In the genomic region with DNA sequence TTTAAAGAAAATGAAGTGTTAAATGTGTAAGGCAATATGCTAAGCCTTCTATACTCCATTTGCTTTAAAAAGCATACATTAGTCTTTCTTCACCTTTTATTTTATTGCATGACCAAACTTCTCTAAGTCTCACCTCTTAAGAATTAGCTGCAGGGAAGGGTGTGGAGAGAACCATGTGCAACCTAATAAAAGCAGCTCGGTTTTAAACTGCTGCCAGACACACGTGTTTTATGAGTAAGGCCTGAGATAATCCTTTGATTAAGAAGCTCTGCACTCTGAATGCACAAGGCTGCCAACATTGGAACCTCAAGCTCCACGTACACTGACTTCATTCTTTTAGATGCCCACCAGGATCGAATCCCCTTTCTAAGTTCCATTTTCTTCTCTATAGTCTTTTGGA, we compare ENCODE assay signal across 20 mouse cellular contexts.
DNase-seq lines count a peak whose midpoint lies in the region; ATAC-seq lines count a peak whose summit lies in the region.
"Had no signal": no experiment of that assay in that cellular context is flagged by ENCODE, and none has a peak within 500 bp of the region (broad histone marks: within the 10 kb centered on the region; RNA-seq: fewer than 3 reads in every experiment).

No protein-coding gene starts in this region.

- H3K9ac ChIP-seq in heart, embryonic 15.5 days, result no peak overlapping the region
- no peak overlapping the region for H3K9ac ChIP-seq in stomach, embryonic 16.5 days (ENCODE audit: low read length)
- H3K9ac ChIP-seq: embryonic facial prominence, embryonic 12.5 days; hindbrain, embryonic 12.5 days; kidney, embryonic 15.5 days; limb, embryonic 12.5 days; liver, embryonic 13.5 days; lung, embryonic 14.5 days; midbrain, embryonic 12.5 days; neural tube, embryonic 15.5 days had no signal

- WGBS in heart, embryonic 15.5 days, result 38% methylated on average over 4 of the region's 4 CpGs
- 47% methylated on average over 4 of the region's 4 CpGs for WGBS in stomach, embryonic 16.5 days

- 0 out of 2 replicates have a peak overlapping the region, but pooled peaks have one; percentile 19 for H3K27ac ChIP-seq in heart, embryonic 15.5 days
- H3K27ac ChIP-seq in stomach, embryonic 16.5 days (ENCODE audit: low read length), result no peak overlapping the region; the same call in 1 of the 2 replicates
- H3K27ac ChIP-seq: embryonic facial prominence, embryonic 12.5 days; hindbrain, embryonic 12.5 days; liver, embryonic 13.5 days; midbrain, embryonic 12.5 days; neural tube, embryonic 15.5 days had no signal

- no peak for DNase-seq in heart, postnatal 36 days
- DNase-seq in MN1 (ENCODE audit: low spot score), result peak; percentile 15
- peak; percentile 65 for DNase-seq in fat pad, adult 2 months (ENCODE audit: extremely low read depth, low read depth, low spot score)
- DNase-seq in neural tube, embryonic 10.5 days (ENCODE audit: extremely low spot score, low spot score), result no peak
- DNase-seq: B cell, adult 2 months; cerebellum, adult 9-11 months; gastrocnemius, postnatal 36 days; liver, embryonic 13.5 days; lung, embryonic 14.5 days; thymus, adult 2 months had no signal

- no peaks in the 10 kb centered on the region; the same call in 1 of the 2 replicates for H3K36me3 ChIP-seq in heart, embryonic 15.5 days
- H3K36me3 ChIP-seq in stomach, embryonic 16.5 days (ENCODE audit: control insufficient read depth, insufficient read depth, low read length), result no peaks in the 10 kb centered on the region; the same call in 1 of the 2 replicates
- H3K36me3 ChIP-seq: embryonic facial prominence, embryonic 12.5 days; liver, embryonic 13.5 days had no signal

- H3K27me3 ChIP-seq in heart, embryonic 15.5 days, result no peaks in the 10 kb centered on the region
- H3K27me3 ChIP-seq in stomach, embryonic 16.5 days (ENCODE audit: control insufficient read depth, insufficient read depth, low read length), result no peaks in the 10 kb centered on the region
- H3K27me3 ChIP-seq: embryonic facial prominence, embryonic 12.5 days; hindbrain, embryonic 12.5 days; kidney, embryonic 15.5 days; limb, embryonic 12.5 days; liver, embryonic 13.5 days; midbrain, embryonic 12.5 days; neural tube, embryonic 15.5 days had no signal

- intact Hi-C loops in heart, postnatal 36 days (cut with DNase I), result loop anchor here (5.0 kb wide), 1 partner anchor 52 kb away; no protein-coding TSS in a partner anchor

- H3K4me2 ChIP-seq in heart, embryonic 15.5 days, result no peak overlapping the region
- H3K4me2 ChIP-seq in stomach, embryonic 16.5 days (ENCODE audit: low read depth, low read length), result no peak overlapping the region
- H3K4me2 ChIP-seq: embryonic facial prominence, embryonic 12.5 days; hindbrain, embryonic 12.5 days; kidney, embryonic 15.5 days; limb, embryonic 12.5 days; liver, embryonic 13.5 days; lung, embryonic 14.5 days; midbrain, embryonic 12.5 days; neural tube, embryonic 15.5 days had no signal

- peaks cover 17% of the 10 kb centered on the region for H3K4me1 ChIP-seq in heart, embryonic 15.5 days (replicated peaks)
- H3K4me1 ChIP-seq in stomach, embryonic 16.5 days (ENCODE audit: control insufficient read depth, insufficient read depth, low read length), result peaks cover 2% of the 10 kb centered on the region; the same call in 1 of the 2 replicates
- H3K4me1 ChIP-seq: midbrain, embryonic 12.5 days; neural tube, embryonic 15.5 days had no signal

- H3K9me3 ChIP-seq in heart, embryonic 15.5 days (replicated peaks), result no peaks in the 10 kb centered on the region
- no peaks in the 10 kb centered on the region for H3K9me3 ChIP-seq in stomach, embryonic 16.5 days (replicated peaks; ENCODE audit: control insufficient read depth, low read length)
- H3K9me3 ChIP-seq: embryonic facial prominence, embryonic 12.5 days; hindbrain, embryonic 12.5 days; kidney, embryonic 15.5 days; limb, embryonic 12.5 days; liver, embryonic 13.5 days; midbrain, embryonic 12.5 days; neural tube, embryonic 15.5 days had no signal

- no peak for ATAC-seq in heart, embryonic 15.5 days (replicated peaks; ENCODE audit: insufficient number of reproducible peaks, insufficient read depth, low FRiP score, low read depth)
- 0 out of 2 replicates have a peak, but pooled peaks have one; percentile 5 for ATAC-seq in stomach, embryonic 16.5 days (ENCODE audit: insufficient read depth, low FRiP score)
- ATAC-seq in inflammation-experienced regulatory T-cells, adult 6 months, result no peak
- ATAC-seq: forebrain, embryonic 16.5 days had no signal

- no peak overlapping the region for H3K4me3 ChIP-seq in heart, embryonic 15.5 days
- H3K4me3 ChIP-seq in stomach, embryonic 16.5 days (replicated peaks; ENCODE audit: low read length), result no peak overlapping the region
- H3K4me3 ChIP-seq: embryonic facial prominence, embryonic 12.5 days; hindbrain, embryonic 12.5 days; kidney, embryonic 15.5 days; limb, embryonic 12.5 days; liver, embryonic 13.5 days; midbrain, embryonic 12.5 days; neural tube, embryonic 15.5 days had no signal

Comparison
In these comparisons a context has a peak if more than half of its experiments do, and no peak if none do; other contexts are left out.
1. DNase-seq: peak in MN1 (single experiment) and fat pad, adult 2 months (single experiment); none in heart, postnatal 36 days (0 of 2) and neural tube, embryonic 10.5 days (single experiment).